Mouse (Mus musculus) liver, embryonic 14.5 days (tissue): Measurements from ENCODE around the gene Slc44a2.

Experiments used
- CTCF ChIP-seq: IDR thresholded peaks from 2 replicates; pipeline ENCODE4 v1.5.1; 2016; ENCODE audit warnings: antibody characterized with exemption, low read depth, control low read depth
- EP300 ChIP-seq: IDR thresholded peaks from 2 replicates; pipeline ENCODE4 v1.6.1; 2016; ENCODE audit warnings: antibody characterized with exemption, low read depth

DNA sequence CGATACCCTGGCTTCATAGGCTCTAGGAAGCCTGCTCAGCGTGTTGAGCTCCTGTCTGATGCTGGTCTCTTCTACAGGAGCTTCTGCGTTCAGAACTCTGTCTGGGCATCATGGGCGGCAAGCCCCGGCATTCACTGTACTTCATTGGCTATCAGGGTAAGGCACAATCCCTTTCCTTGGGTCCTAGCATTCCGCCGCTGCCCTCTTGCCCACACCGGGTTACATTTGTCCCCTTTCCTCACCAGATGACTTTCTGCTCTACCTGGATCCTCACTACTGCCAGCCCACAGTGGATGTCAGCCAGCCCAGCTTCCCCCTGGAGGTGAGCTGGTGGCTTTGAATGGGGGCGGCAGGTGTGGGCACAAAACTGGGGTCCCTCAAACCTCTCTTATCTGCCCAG is 48.1 kb upstream of the Slc44a2 start:
- TF ChIP-seq CTCF, result no peak
- no peak for TF ChIP-seq EP300
